Mouse (Mus musculus) megakaryocyte, embryonic 14.5 days (primary cell): Measurements from ENCODE around the gene H2-K1.

Experiments
- FLI1 ChIP-seq: IDR thresholded peaks from 2 replicates; pipeline ENCODE4 v1.6.1; 2012; ENCODE audit warnings: low read length, inconsistent platforms, mixed read lengths
- GATA1 ChIP-seq: IDR thresholded peaks from 3 replicates; pipeline ENCODE4 v1.6.1; 2012; ENCODE audit warnings: mixed read lengths, low read length, inconsistent platforms, borderline replicate concordance

DNA sequence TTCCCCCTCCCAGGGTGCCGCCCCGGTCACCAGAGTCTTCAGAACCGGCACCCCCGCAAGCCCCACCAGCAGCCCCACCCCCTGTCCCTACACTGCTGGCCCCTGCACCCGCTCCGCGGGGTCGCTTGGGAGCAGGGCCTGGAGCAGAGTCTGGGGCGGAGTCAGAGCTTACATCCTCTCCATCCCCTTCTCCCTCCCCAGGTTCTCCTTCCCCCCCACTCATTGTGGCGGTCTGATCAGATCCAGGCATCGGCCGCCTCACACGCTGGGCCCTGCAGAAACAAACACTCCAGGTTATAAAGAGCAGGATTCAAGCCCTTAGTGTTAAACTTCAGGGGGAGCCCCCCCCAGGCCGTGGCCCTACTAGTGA lies 22.3 kb upstream of the H2-K1 start:
- no peak for TF ChIP-seq GATA1
- no peak for TF ChIP-seq FLI1
